Mouse (Mus musculus) forebrain, embryonic 14.5 days (tissue): ENCODE data around the gene Sypl2. TPM values are rescaled to one million over a fixed set of nuclear protein-coding genes. Genes with fewer than 3 reads are reported as not detected.

ENCODE experiments used
- ATAC-seq: fragments of 200-750 bp; cut with Nextera tagmentation; 2 replicates; pipeline ENCODE4 v1.8.0; 2017; ENCODE audit warnings: mild to moderate bottlenecking, moderate library complexity
- DNase-seq: peaks from one replicate; pipeline ENCODE4 v3.0.0-alpha.2; 2015; ENCODE audit warnings: low spot score
- H3K27ac ChIP-seq: fragments of 300-500 bp; sonication (generic); 2 replicates; pipeline ENCODE4 v1.5.1; 2014; ENCODE audit warnings: low read depth, mild to moderate bottlenecking, control low read depth, low read length, moderate library complexity
- H3K27me3 ChIP-seq: fragments of 300-500 bp; sonication (generic); replicated peaks from 2 replicates; pipeline ENCODE4 v1.6.1; 2014; ENCODE audit warnings: low read length, control low read depth, mixed read lengths; ENCODE audit not compliant: control insufficient read depth, insufficient read depth
- H3K36me3 ChIP-seq: fragments of 300-500 bp; sonication (generic); 2 replicates; pipeline ENCODE4 v1.6.1; 2014; ENCODE audit warnings: low read length, control low read depth; ENCODE audit not compliant: control insufficient read depth, insufficient read depth
- H3K4me1 ChIP-seq: fragments of 300-500 bp; sonication (generic); 2 replicates; pipeline ENCODE4 v1.6.1; 2014; ENCODE audit warnings: antibody characterized with exemption, low read length, control low read depth; ENCODE audit not compliant: control insufficient read depth, insufficient read depth
- H3K4me2 ChIP-seq: fragments of 300-500 bp; sonication (generic); 2 replicates; pipeline ENCODE4 v1.6.1; 2014; ENCODE audit warnings: mild to moderate bottlenecking, control low read depth, low read length
- H3K4me3 ChIP-seq: fragments of 300-500 bp; sonication (generic); 2 replicates; pipeline ENCODE4 v1.5.1; 2014; ENCODE audit warnings: low read depth, low read length, control low read depth
- H3K9ac ChIP-seq: fragments of 300-500 bp; sonication (generic); 2 replicates; pipeline ENCODE4 v1.6.1; 2014; ENCODE audit warnings: mild to moderate bottlenecking, low read length, control low read depth, moderate library complexity
- H3K9me3 ChIP-seq: fragments of 300-500 bp; sonication (generic); replicated peaks from 2 replicates; pipeline ENCODE4 v1.6.1; 2016; ENCODE audit warnings: low read length, control low read depth, mixed read lengths; ENCODE audit not compliant: control insufficient read depth
- WGBS: fragments of 180-500 bp; shearing (Covaris S2); extraction: QIAGEN DNeasy Blood & Tissue Kit; methylation state at CpG from one replicate; pipeline ENCODE4 v1.1.7; 2014; 5-methylcytosine and 5-hydroxymethylcytosine counted together
- polyA plus RNA-seq: library from polyadenylated mRNA; unstranded; fragments of >200 nt; fragmentation: Nextera tagmentation; extraction: Ambion mirVana; gene quantifications from 2 replicates; pipeline ENCODE4 v1.2.1, GENCODE M21; 2014

Sypl2 gene
- polyA plus RNA-seq, 1 experiment from 2014 or later: 1.5 TPM

DNA sequence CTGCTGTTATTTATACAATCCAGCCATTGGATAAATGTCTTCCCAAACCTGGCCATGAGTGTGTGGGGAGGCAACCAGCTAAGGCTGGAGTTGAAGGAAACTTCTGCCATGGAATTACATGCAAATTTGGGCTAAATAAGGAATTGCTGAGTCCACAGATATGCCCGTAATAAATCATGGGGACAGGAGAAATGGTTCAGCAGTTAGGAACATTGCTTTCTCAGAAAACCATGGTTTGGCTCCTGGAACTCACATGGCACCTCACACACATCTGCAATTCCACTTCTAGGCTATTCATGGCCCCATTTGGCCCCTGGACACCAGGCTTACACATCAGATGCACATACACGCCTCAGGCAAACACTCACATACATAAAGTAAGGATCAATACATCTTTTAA lies 1.1 kb upstream of the Sypl2 start:
- Histone ChIP-seq H3K27me3 (peaks cover 30% of the 10 kb centered on the region), H3K27ac (no peak overlapping the region), H3K4me1 (peaks cover 9% of the 10 kb centered on the region; the same call in 1 of the 2 replicates), H3K4me3 (0 out of 2 replicates have a peak overlapping the region, but pooled peaks have one; percentile 40), H3K4me2 (peak overlapping the region; percentile 71; the same call in 1 of the 2 replicates), H3K9me3 (no peaks in the 10 kb centered on the region), H3K36me3 (no peaks in the 10 kb centered on the region), H3K9ac (no peak overlapping the region)
- 83% methylated on average over 2 of the region's 2 CpGs for WGBS
- ATAC-seq (no peak), DNase-seq (no peak)

DNA sequence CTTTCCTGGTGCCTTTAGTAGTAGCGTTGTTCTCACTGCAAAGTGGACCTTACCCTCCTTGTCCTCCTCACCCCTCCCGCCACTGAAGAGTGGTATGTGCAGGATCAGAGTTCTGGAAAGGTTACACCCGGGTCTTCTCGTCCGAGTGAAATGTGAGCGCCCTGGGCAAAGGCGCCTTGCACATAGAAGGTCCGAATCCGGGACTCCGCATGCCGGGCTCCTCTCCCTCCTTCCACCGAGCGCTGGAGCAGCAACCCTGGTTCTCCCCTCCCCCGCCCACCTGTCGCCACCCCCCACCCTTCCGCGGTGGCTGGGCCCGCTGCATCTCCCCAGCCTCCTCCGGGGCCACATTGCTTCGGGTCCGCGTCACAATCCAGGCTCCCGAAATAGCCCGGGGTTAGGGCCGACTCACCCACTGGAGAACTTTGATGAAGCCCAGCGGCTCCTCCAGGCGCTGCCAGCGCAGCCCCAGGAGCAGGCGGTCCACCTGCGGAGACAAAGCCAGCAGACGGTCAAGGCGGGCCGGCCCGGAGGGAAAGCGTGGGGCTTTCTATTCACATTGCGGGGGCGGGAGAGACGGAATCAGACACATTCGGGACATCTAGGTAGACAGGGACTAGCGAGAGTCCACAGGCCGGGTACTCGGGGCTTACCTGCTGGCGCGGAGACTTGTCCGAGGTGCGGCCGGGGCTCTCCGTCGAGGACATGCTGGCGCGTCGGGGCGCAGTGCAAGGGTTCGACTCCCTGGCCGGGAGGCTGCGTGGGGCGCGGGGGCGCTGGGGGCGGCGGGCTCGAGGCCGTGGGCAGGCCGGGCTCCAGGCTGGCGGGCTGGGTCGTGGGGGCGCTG lies 514 bp downstream of the Sypl2 start:
- no peak overlapping the region for H3K27ac ChIP-seq
- H3K4me1 ChIP-seq: peaks cover 9% of the 10 kb centered on the region; the same call in 1 of the 2 replicates
- peaks cover 30% of the 10 kb centered on the region for H3K27me3 ChIP-seq
- DNase-seq (no peak), ATAC-seq (peak; percentile 32)
- H3K4me3 ChIP-seq: peak overlapping the region; percentile 40
- no peaks in the 10 kb centered on the region for H3K36me3 ChIP-seq
- no peaks in the 10 kb centered on the region for H3K9me3 ChIP-seq
- peak overlapping the region; percentile 71 for H3K4me2 ChIP-seq
- 3% methylated on average over 57 of the region's 67 CpGs for WGBS
- peak overlapping the region; percentile 56 for H3K9ac ChIP-seq

DNA sequence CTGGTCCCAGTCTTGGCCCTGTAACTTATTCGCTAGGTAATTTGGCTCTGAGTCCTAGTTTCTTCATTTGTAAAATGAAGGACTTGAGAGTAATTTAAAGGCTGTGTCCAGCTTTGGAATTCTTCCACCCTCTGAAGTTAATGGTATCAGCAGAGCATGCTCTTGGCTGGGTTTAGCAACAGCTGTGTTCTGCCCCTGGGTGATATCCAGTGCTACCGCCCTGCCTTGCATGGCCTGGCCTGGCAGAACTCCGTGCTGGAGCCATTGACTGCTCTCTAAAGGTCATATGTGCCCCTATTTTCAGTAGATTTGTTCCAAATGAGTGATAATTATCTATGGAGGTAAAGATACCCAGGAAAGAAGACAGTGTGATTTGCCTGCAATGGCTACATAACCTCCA lies 5.8 kb downstream of the Sypl2 start:
- WGBS: 73% methylated on average over 3 of the region's 3 CpGs
- H3K4me1 ChIP-seq: no peaks in the 10 kb centered on the region
- no peak overlapping the region for H3K9ac ChIP-seq
- DNase-seq (no peak), ATAC-seq (no peak)
- H3K4me3 ChIP-seq: no peak overlapping the region
- no peaks in the 10 kb centered on the region for H3K36me3 ChIP-seq
- H3K27ac ChIP-seq: no peak overlapping the region
- peaks cover 11% of the 10 kb centered on the region; the same call in 1 of the 2 replicates for H3K27me3 ChIP-seq
- no peak overlapping the region for H3K4me2 ChIP-seq
- H3K9me3 ChIP-seq: no peaks in the 10 kb centered on the region

DNA sequence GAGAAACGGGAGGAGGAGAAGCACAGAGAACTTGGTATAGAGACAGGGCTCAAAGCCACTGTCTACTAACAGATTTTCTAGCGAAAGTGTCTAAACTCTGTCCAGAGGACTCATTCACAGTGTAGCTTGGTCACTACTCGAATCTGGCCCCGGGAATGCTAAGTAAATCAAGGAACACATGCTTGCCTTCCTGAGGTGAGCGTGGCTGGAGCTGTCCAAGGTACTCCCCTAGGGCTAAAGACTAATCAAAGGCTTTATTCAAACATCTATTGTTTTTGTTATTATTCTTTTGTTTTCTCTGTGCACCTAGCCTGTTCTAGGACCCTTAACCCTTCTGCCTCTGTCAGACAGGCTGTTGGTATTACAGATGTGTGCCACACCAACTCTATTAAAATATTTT lies 11.7 kb downstream of the Sypl2 start:
- no peak overlapping the region for H3K4me3 ChIP-seq
- ATAC-seq: no peak
- DNase-seq: no peak
- 16% methylated on average over 5 of the region's 5 CpGs for WGBS
- H3K27me3 ChIP-seq: no peaks in the 10 kb centered on the region
- H3K36me3 ChIP-seq: no peaks in the 10 kb centered on the region
- H3K9me3 ChIP-seq: no peaks in the 10 kb centered on the region
- H3K4me2 ChIP-seq: no peak overlapping the region
- H3K4me1 ChIP-seq: peaks cover 12% of the 10 kb centered on the region; the same call in 1 of the 2 replicates
- H3K27ac ChIP-seq: no peak overlapping the region
- no peak overlapping the region for H3K9ac ChIP-seq

- peak overlapping the region; percentile 74; the same call in 1 of the 2 replicates for H3K4me2 ChIP-seq
- peak overlapping the region; percentile 97 for H3K27ac ChIP-seq
- no peak overlapping the region for H3K4me3 ChIP-seq
- peaks cover 29% of the 10 kb centered on the region for H3K4me1 ChIP-seq
- no peaks in the 10 kb centered on the region for H3K9me3 ChIP-seq
- no peaks in the 10 kb centered on the region for H3K27me3 ChIP-seq
- 86% methylated on average over 8 of the region's 8 CpGs for WGBS
- H3K36me3 ChIP-seq: peaks cover 9% of the 10 kb centered on the region
- DNase-seq (no peak), ATAC-seq (no peak)
- H3K9ac ChIP-seq: no peak overlapping the region
These were observed 14.0 kb downstream of the Sypl2 start for GRCm38 (mm10) chr3:108212406-108212805.

- H3K27me3 ChIP-seq: no peaks in the 10 kb centered on the region
- 31% methylated on average over 6 of the region's 6 CpGs for WGBS
- peak overlapping the region; percentile 74; the same call in 1 of the 2 replicates for H3K4me2 ChIP-seq
- H3K27ac ChIP-seq: peak overlapping the region; percentile 97
- peak; percentile 9; the same call in 1 of the 2 replicates for ATAC-seq
- H3K36me3 ChIP-seq: peaks cover 14% of the 10 kb centered on the region
- H3K4me1 ChIP-seq: peaks cover 32% of the 10 kb centered on the region
- peak; percentile 92 for DNase-seq
- H3K9me3 ChIP-seq: no peaks in the 10 kb centered on the region
- H3K4me3 ChIP-seq: no peak overlapping the region
- H3K9ac ChIP-seq: no peak overlapping the region
These were observed 14.6 kb downstream of the Sypl2 start for GRCm38 (mm10) chr3:108211845-108212244.

DNA sequence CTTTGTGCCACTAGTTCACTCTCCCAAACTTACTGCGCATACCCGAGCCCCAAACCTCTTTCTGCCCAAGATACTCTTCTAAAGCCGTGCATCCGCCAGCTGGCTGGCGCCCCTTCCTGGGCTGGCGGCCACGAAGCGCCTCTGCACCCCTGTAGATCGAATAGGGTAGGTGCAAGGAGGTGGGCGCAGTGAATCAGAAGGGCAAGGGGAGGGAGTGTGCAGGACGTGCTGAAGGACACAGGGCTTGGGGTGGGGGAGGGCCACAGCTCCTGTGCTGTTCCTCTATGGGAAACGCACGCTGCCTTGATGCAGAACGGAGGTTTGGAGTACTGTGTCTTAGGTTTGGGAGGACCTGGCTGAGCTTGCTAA lies 15.7 kb downstream of the Sypl2 start, which contains the start of gene Atxn7l2:
Gene Atxn7l2 (minus strand): TSS at position 164 of the 369 bp plus-strand sequence.
- ATAC-seq (peak; percentile 81), DNase-seq (peak; percentile 87)
- H3K4me2 ChIP-seq: peak within 1 kb of the TSS; percentile 87
- H3K27ac ChIP-seq: peak within 1 kb of the TSS; percentile 97
- peaks cover 32% of the 10 kb centered on the region for H3K4me1 ChIP-seq
- H3K36me3 ChIP-seq: peaks cover 25% of the 10 kb centered on the region
- under 1% methylated on average over 14 of the region's 14 CpGs for WGBS
- H3K4me3 ChIP-seq: peak within 1 kb of the TSS; percentile 64
- no peaks in the 10 kb centered on the region for H3K27me3 ChIP-seq
- H3K9me3 ChIP-seq: no peaks in the 10 kb centered on the region
- peak within 1 kb of the TSS; percentile 82 for H3K9ac ChIP-seq

GRCm38 (mm10) chr3:108209946-108210770 lies 16.3 kb downstream of the Sypl2 start:
- peak overlapping the region; percentile 87 for H3K4me2 ChIP-seq
- H3K4me3 ChIP-seq: peak overlapping the region; percentile 64
- no peaks in the 10 kb centered on the region for H3K9me3 ChIP-seq
- H3K36me3 ChIP-seq: peaks cover 31% of the 10 kb centered on the region
- DNase-seq (peak; percentile 99), ATAC-seq (peak; percentile 94)
- no peaks in the 10 kb centered on the region for H3K27me3 ChIP-seq
- under 1% methylated on average over 67 of the region's 72 CpGs for WGBS
- H3K9ac ChIP-seq: peak overlapping the region; percentile 82
- peaks cover 32% of the 10 kb centered on the region for H3K4me1 ChIP-seq
- peak overlapping the region; percentile 97 for H3K27ac ChIP-seq
